Mouse (Mus musculus) kidney, adult 2 months (tissue): Measurements from ENCODE around the gene Caskin2.

Experiments
- CTCF ChIP-seq: fragments of 200-500 bp; conservative IDR thresholded peaks from 2 replicates; pipeline ENCODE4 v1.5.1; 2011; ENCODE audit warnings: low read depth, mild to moderate bottlenecking, control low read depth, low read length, moderate library complexity, mixed read lengths; ENCODE audit not compliant: insufficient read depth, insufficient read length
- POLR2A ChIP-seq: fragments of 200-500 bp; IDR thresholded peaks from one replicate; pipeline ENCODE4 v1.6.1; 2011; ENCODE audit warnings: low read depth, low read length, control low read depth

DNA sequence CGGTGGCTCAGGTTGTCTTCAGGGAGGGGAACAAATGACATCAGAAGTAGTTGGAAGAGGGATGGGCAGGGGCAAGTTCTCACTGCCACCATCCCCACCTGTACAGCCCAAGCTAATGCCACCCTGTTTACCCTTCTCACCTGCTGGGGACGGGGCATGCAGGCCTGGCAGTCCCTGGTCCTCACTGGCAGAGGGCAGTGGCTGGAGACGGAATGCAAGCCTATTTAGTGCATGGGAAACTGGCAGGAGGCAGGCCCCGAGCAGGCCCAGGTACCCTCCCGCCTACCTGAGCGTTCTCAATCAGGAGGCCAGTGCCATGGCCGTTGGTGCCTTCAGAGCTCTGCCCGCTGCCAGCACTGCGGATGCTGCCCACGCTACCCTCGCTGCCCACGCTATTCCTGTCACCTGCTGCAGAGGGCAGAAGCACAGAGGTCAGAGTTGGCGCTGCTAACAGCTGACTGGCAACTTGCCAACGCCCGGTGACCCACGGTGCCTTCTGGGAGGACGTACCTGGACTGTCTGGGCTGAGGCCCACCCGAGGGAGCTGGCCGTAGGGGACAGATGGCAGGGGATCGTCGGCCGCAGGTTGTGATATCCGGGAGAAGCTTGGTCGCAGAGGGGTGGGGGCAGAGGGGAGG, 10.2 kb downstream of the Caskin2 start:
- no peak for TF ChIP-seq CTCF
- no peak for TF ChIP-seq POLR2A
